Mouse (Mus musculus) G1E-ER4 (cell line): ENCODE data around the gene Naa15. TPM values are rescaled to one million over a fixed set of nuclear protein-coding genes. Genes with fewer than 3 reads are reported as not detected.

Experiments
- GATA1 ChIP-seq: IDR thresholded peaks from one replicate; pipeline ENCODE4 v1.8.0; 2012; ENCODE audit warnings: low read length, inconsistent platforms
- polyA plus RNA-seq: library from polyadenylated mRNA; stranded (reverse); fragments of >175 nt; gene quantifications from 2 replicates; pipeline ENCODE4 v1.2.3, GENCODE M21; 2012

The Naa15 gene
- polyA plus RNA-seq: 8.5 and 16.1 TPM in 2 replicates

DNA sequence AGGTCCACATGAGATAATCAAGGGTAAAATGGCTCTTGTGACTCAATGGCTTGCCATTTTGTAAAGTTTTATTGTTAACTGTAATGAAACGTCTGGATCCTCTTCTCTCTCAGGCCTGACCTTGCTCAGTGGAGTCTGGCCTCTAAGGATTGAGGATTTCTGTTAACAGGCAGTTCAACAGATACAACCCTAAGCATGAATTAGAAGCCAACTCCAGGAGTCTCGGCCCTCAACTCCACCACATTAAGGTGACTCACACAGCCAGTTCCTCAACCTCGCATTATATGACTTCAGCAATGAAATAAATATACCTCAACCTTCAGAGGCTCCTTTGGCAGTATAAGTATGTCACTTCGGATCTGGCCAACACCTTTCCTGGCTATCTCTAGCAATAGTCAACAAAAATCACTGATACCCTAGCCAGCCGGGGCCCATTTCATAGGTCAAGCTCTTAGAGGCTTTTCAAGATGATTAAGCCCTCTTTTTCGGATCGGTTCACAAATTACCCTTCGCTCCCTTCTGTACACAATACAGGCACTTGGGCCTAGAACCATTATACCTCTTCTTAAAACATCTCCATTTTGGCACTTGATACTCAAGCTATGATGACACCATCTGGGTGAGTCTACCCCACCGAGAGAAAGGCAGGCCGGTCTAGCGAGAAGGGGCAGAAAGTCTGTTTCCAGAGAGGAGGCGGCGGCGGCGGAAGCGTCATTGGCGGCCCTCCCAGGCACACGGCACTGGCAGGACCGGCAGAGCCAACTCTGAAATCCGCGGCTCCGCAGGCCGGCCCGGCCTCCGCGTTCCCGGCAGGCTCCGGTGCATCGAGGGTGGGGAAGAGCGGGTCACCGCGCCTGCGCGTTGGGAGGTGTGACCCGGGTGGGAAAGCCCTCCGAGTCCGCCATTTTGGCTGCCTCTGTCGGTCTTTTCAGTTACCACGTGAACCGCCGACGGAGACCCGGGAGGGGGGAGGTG, at the start of gene Naa15:
TSS of gene Naa15 (plus strand) at position 51 of the 975 bp plus-strand sequence.
- TF ChIP-seq GATA1: no peak

DNA sequence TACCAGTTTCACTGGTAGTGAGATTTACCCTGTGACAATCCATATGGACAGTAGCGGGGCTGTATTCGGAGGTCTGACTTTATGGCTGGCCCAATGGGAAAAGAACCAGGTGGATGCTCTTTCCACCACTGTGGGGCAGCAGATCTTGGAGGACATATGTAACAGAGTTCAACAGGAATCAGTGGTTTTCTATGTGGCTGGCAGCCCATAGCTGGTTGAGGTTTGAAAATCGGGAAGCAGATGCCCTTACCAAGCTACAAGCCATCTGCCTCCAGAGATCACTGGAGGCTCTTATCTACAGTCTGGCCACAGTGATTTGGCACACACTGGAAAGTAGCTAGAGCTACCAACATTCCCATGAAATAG, 49.4 kb upstream of the Naa15 start:
- no peak for TF ChIP-seq GATA1

DNA sequence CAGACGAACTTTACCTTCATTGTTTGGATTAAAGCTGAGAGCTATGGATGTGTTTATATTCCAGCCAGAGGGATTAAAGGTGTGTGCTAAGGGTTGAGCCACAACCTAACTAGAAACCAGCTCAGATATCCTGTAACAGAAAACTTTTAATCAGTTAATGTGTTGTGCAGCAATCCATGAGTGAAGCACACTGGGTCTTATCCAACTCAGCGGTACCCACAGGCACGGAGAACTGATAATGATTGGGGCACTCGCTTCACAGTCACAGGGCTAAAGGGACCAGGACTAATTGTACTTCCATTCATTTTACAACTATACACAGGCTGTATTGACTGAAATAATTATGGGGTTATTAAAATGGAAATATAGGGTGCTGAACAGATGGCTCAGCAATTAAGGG, 48.0 kb upstream of the Naa15 start:
- no peak for TF ChIP-seq GATA1

DNA sequence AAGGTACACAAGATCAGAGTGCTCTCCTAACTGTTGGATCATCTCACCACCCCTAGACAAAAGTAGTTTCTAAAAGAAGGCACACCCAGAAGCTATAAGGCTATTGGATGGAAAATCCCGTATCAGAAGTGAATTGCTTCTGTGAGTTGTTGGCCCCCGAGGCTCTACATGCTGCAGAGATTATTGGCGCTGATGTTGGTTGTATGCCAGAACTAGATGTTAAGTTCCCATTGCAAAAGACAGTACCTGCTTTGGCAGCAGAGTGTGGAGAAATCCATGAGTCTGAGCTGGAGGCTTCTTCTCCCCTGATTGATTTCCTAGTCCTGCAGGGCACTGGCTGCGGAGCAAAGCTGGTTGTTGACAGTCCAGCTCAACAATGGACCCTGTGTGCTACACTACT, 46.9 kb upstream of the Naa15 start:
- TF ChIP-seq GATA1: no peak

DNA sequence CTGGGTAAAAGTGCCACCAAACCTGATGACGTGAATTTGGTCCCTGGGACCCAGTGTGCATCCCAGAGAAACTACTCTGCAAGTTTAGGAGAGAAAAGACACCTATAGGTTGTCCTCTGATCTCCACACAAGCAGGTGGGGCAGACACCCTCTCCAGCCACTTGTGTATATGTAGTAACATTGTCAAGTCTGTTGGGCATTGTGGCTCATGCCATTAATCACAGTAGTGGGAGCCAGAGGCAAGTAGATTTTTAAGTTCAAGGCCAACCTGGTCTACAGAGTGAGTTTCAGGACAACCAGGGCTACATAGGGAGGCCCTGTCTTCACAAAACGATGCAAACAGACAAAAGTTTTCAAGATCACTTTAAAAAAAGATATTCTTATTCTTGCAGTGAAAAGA, 43.1 kb upstream of the Naa15 start:
- no peak for TF ChIP-seq GATA1

DNA sequence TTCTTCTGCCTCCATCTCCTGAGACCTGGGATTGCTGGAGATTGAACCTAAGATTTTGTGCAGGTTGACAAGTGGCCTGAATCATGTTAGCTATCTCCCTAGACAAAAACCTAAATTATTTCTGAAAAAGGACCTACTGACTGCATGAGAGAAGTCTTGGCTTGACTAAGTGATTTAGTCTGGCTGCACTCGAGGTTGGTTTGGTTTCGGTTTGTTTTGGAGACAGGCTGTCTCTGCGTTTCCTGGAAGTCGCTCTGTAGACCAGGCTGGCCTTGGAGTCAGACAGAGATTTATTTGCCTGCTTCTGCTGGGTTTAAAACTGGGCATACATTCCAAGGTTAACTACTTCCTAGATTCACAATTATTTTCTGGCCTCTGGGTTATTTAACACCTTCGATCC, 42.1 kb upstream of the Naa15 start:
- no peak for TF ChIP-seq GATA1

DNA sequence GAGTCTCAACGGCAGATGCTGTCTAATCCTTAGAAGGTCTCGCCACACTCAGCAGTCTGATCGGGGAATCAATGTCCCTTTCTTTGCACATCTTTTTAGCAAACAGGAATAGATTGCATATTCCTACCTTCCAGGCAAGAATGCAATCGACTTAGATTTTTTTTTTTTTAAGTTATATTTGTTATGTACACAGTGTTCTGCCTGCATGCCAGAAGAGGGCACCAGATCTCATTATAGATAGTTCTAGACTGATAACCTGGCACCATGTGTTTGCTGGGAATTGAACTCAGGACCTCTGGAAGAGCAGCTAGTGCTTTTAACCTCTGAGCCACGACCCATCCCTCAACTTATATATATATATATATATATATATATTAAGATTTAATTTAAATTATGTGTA, 41.4 kb upstream of the Naa15 start:
- TF ChIP-seq GATA1: no peak

DNA sequence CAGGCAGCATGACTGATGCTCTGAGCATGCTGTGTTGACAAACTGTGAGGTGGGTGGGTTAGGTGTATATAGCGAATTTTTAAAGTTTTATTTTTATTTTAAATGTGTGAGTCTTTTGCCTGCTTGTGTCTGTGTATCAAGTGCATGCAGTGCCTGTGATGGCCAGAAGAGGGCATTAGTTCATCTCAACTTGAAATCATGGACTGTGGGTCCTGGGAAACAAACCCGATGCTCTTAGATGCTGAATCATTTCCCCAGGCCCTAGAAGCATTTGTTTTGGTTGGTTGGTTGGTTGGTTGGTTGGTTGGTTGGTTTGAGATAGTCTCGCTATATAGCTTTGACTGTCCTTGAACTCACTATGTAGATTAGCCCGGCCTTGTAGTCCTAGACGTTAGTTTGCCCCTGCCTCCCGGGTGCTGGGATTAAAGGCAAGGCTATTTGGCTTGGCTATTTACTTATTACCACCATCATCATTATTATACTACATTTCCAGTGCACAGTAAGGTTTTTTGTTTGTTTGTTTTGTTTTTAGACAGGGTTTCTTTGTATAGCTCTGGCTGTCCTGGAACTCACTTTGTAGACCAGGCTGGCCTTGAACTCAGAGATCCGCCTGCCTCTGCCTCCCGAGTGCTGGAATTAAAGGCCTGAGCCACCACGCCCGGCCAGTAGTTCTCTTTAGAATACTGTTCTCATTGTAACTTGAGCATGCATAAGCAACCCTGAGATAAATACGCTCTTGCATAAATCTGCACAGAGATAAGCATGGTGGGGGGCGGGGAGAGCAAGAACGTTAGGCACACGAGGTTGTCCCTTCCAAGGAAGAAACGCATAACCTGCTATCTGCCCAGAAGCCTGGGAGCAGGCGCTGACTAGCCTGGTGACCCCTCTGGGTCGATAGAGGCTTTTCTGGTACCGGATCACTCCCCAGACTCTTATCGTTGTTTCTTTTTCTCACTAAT, 39.4 kb upstream of the Naa15 start:
- peak; percentile 25 for TF ChIP-seq GATA1

DNA sequence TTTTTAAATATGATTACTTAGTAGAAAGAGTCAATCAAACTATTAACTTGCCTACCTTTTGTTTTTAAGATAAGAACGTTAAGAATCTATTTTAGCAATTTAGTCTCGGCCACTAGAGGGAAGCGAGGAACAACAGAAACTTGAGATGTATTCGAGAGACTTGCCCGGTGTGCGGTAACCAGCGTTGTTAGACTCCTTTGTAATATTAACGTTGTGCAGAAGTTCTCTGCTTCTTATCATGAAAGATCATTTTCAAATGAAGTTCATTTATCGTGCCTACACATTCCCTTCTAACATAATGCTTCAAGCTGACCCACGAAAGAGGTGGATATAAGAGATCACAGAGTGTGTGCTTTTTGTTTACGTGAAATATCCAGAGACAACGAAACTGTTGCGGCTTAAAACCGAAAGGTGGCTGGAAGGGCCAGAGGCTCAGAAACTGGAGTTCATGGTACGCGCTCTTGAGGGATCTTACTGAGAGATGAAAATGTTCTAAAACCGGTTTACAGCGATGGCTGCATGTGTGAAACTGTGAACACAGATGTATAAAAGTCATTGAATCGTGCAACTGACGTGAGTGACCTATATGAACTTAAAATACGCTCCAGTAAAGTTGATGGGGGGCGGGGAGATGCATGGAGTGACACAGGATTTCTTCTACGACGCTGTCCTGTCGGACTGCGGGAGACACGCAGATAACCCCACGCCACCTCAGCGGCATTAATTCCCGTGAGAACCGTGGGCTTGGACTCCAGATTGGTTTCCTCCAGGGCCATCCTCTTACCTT, 36.9 kb upstream of the Naa15 start:
- TF ChIP-seq GATA1: no peak

DNA sequence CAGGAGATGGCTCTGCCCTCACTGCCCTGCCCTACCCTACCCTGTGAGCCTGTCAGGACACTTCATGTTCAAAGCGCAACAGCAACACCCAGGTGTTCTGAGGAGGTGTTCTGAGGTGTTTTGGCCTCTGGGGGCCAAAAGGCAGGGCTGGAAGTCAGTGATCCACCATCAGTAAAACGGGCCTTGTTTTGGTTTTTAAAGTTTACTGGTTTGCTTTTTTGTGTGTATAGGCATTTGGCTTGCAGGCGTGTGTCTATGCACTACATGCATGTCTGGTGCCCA, 36.3 kb upstream of the Naa15 start:
- no peak for TF ChIP-seq GATA1

DNA sequence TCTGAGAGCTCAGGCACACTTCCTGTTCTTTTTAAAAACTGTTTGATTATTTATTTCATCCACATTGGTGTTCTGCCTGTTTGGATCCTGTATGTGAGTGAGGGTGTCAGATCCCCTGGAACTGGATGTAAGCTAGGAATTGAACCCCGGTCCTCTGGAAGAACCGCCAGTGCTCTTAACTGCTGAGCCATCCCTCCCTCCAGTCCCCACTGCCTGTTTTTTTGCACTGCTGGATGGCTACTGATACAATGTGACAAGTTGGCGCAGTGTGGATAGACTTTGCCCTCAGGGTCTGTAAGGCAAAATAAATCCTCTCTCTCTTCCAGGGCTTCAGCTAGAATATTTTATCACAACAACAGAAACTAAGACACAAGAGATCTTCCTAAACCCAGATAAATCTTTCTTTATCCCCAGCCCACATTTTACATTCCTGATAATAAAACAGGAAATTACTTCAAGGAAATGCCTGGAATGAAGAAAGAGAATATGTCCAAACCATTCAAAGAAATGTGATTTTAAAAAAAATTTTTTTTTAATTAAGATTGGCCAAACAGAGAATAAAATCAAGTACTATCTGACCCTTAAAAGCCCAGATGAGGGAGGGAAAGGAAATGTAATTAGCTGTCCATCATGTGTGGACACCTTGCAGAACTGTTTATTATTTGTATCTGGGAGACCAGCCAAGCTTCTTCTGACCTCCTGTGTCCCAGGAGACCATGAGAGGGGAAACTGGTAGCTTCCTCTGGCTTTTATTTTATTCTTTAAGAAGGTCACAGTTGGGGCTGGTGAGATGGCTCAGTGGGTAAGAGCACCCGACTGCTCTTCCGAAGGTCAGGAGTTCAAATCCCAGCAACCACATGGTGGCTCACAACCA, 34.9 kb upstream of the Naa15 start:
- no peak for TF ChIP-seq GATA1

DNA sequence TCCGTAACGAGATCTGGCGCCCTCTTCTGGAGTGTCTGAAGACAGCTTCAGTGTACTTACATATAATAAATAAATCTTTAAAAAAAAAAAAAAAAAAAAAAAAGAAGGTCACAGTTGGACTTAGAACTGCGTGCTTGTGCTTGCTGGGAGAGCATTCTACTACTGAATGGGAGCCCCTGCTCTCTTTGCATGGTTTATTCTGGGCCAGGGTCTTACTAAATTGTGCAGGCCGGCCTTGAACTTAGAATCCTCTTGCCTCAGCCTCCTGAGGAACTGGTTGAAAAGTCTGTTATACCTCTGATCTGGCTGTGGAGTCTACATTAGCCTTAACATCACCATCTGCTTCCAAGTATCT, 34.3 kb upstream of the Naa15 start:
- TF ChIP-seq GATA1: no peak

DNA sequence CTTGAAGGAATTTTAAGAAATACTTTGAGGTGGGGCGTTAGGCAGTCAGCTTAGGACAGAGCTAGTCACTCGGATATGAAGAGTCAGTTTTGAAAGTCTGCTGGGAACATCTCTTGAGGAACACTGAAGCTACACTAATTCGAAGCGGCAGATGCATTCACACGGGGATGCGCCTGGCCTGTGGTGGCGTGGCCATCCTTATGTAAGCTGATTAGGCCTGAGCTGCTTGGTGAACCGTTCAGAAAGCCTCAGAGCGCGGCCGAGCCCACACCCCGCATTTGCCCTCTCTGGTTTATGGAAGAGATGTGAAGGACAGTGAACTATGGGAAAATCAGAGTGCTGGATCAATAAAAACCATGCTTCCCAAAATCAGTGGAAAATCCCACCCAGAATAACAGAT, 31.5 kb upstream of the Naa15 start:
- no peak for TF ChIP-seq GATA1

DNA sequence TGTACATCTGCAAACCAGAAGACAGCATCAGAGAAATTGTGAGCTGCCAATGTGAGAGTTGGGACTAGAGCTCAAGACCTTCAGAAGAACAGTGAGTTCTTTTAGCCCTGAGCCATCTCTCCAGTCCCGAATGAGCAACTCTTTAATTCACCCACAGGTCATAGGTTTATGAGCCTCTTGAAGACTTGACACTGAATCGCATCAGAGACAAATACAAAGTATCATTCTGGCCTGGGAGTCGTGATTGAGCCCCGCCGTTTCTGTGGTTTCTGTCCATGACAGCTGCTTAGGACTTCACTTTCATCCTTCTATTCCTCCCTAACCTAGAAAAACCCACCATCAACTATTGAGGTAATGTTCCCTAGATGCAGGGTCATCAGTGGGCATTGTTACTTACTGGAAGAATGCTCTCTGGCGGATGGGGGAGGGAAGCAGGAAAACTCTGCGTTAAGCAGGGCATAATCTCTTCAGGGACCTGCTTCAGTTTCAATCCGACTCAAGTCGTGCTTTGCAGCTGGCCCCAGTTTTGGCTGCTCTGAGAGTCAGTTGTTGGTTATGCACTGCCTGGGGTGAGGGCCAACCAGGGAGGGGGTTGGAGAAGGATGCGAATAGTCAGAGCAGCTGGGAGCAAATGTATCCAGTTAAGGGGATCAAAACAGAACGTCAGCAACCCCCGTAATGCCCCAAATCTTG, 28.4 kb upstream of the Naa15 start:
- no peak for TF ChIP-seq GATA1

DNA sequence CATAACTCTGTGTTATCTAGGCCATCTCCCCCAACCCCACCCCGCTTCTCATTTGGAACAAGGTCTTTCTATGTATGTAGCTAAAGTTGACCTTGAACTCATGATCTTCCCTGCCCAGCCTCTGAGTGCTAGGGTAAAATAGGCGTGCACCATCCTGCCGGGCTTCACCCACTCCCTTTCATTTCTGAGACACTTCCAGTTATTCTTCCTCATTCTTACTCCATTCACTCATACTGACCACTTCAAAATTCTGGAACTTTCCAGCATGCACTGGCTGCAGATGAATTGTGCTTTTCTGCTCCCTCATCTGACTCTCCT, 27.9 kb upstream of the Naa15 start:
- TF ChIP-seq GATA1: no peak
